Mouse (Mus musculus) liver, embryonic 18 days (tissue): ENCODE data around the gene Rem1. TPM values are rescaled to one million over a fixed set of nuclear protein-coding genes. Genes with fewer than 3 reads are reported as not detected.

Source experiments
- polyA plus RNA-seq: library from polyadenylated mRNA; depleted of rRNA; stranded (reverse); fragments of >200 nt; gene quantifications from 2 replicates; pipeline ENCODE4 v1.2.3, GENCODE M21; 2012; rRNA removed

Rem1 gene
- 1.1 and 1.2 TPM in 2 replicates for polyA plus RNA-seq

DNA sequence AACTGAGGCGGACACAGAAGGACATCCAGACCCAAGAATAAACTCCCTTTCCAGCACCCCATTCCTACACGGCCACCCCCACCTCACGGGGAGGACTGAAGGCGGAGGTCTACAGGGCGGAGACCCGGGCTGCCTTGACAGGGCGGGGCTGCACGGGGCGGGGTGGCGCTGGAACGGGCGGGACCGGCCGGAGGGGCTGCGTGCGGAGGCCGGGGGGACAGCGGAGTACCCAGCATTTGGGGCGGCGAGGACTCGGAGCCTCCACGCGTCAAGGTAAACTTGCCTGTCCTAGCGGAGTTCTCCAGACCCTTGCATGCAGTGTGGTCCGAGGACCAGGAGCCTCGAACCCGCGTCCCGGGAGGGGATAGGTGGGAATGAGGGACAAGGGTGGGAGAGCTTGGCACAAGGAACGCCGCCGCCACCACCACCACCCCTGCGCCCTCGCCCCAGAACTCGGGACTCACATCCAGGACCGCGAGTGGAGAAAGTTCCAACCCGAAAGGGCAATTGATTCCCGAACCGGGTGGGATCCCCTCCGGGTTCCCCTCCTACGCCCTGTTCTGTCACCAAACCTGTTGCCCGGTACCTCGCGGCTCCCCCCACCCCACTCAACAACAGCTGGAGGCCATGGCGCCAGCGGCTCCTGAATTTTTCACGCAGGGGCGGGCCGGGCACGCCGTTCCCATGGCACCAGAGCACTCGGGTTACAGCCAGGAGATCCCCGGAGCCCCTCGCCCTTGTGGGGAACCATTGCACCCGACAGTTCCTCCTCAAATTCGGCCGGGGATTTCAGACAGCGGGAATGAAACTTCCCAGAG is at the start of gene Rem1:
TSS of gene Rem1 (plus strand) at position 178 of the 818 bp plus-strand sequence.

DNA sequence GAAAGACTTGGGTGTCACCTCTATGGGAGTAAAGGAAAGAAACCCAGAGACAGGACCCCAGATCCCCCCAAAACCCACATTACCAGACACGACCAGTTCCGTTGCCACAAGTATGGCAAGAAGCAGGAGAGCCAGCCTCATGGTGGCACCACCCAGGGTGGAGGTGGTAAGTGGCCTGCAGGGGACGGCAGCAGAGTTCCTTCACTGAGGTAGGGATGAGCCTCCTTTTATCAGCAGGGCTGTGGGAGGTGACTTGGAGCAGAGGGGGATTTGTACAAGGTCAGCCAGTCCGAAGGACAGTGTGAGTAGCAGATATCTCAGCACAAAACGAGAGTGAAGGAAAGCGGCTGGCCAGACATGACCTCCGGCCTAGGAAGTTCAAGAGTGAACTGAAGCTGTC is 46.6 kb upstream of the Rem1 start, which contains the start of gene Defb19:
TSS of gene Defb19 (minus strand) at position 206 of the 400 bp plus-strand sequence.

DNA sequence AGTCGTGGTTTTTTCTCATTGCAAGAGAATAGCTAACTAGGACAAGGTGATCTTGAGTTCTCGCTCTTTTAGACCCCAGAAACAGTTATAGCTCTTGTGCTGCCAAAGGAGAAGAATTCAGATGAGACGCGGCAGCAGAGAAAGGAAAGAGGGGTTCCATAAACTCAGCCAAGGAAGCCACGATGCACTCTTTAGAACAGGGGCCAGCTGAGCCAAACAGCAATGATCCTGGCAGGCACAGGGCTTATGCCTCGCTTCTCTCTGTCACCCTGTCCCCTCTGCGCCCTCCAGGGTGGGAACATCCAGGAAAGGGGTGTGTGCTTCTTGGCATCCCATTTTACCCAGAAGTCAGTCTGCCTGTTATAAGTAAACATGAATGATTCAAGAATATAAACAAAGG is 27.5 kb upstream of the Rem1 start, which contains the start of gene Defb45:
TSS of gene Defb45 (minus strand) at position 101 of the 400 bp plus-strand sequence.

DNA sequence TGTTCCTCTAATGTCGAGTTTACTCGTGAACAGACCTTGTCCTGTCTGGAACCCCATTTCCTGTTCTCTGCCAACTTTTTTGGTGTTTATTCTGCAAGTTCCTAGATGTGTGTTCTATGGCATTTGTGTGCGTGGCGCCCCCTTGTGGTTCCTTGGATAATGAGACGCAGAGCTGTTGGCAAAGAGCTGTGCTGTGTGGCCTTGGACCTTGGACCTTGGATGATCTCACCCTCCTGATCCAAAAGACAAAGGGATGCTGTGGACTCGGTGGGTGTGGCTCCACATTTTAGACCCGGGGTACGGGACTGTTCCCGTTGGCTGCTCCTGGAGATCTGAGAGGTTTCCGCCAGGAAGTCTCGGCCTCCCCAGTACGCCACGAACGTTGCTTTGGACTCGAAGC is 22.7 kb upstream of the Rem1 start, which contains the start of gene Defb36:
TSS of gene Defb36 (plus strand) at position 271 of the 400 bp plus-strand sequence.

DNA sequence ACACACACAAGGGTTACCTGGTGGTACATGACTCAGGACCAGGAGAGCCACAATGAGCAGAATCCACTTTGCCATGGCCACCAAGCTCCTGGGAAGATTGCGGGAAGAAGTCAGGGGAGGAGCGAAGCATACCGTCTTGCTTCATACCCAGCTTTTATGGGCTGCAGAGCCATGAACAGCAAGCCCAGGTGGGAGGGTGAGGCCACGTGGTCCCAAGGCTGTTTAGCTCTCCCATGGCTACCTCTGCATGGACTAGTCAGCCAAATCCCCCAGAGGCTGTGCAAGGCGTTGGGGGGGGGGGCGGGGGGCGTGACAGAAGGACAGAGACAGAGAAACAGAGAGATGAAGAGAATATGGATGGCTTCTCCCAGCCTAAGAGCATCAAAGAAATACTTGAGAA is 3.8 kb upstream of the Rem1 start, which contains the start of gene Defb25:
TSS of gene Defb25 (minus strand) at position 101 of the 400 bp plus-strand sequence.

DNA sequence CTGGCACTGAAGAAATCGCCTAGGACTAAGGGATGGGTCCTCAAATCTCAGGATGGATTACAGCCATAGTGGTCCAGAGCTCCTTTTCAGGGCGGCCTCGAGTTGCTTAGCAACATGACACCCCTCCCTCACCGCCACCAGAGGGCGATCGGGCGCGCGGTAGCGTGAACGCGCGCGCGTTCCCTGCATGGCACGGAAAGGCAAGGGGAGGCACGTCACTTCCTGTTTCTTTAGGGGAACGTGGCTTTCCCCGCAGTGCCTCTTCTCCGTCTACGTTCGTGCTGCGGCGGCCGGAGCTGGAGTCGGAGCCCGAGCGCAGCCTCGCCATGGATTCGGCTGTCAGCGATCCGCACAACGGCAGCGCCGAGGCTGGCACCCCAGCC is 42.5 kb downstream of the Rem1 start, which contains the start of gene H13:
TSS of gene H13 (plus strand) at position 206 of the 383 bp plus-strand sequence.

Other genes with a start within 250 kb of the Rem1 start
- gene Sox12, start 228.9 kb upstream of the Rem1 start, polyA plus RNA-seq: 3.6 and 4.4 TPM in 2 replicates
- 5.4 TPM in 2 replicates for gene Zcchc3, start 211.9 kb upstream of the Rem1 start, polyA plus RNA-seq
- 0.14 and 0.15 TPM in 2 replicates for gene 6820408C15Rik, start 211.4 kb upstream of the Rem1 start, polyA plus RNA-seq
- gene Defb23, start 162.3 kb upstream of the Rem1 start, polyA plus RNA-seq: not detected in 2 replicates
- gene Defb20, start 149.9 kb upstream of the Rem1 start, polyA plus RNA-seq: not detected in 2 replicates
- not detected in 2 replicates for gene Defb22, start 136.8 kb upstream of the Rem1 start, polyA plus RNA-seq
- gene Defb26, start 115.3 kb upstream of the Rem1 start, polyA plus RNA-seq: not detected in 2 replicates
- gene Defb28, start 108.7 kb upstream of the Rem1 start, polyA plus RNA-seq: not detected in 2 replicates
- not detected in 2 replicates for gene Defb29, start 86.9 kb upstream of the Rem1 start, polyA plus RNA-seq
- not detected in 2 replicates for gene Gm17416, start 57.6 kb upstream of the Rem1 start, polyA plus RNA-seq
- gene Defb21, start 54.2 kb upstream of the Rem1 start, polyA plus RNA-seq: not detected in 2 replicates
- not detected in 2 replicates for gene Defb19, start 46.6 kb upstream of the Rem1 start, polyA plus RNA-seq
- not detected in 2 replicates for gene Defb45, start 27.6 kb upstream of the Rem1 start, polyA plus RNA-seq
- not detected in 2 replicates for gene Defb36, start 22.6 kb upstream of the Rem1 start, polyA plus RNA-seq
- gene Defb25, start 3.9 kb upstream of the Rem1 start, polyA plus RNA-seq: not detected in 2 replicates
- gene H13, start 42.5 kb downstream of the Rem1 start, polyA plus RNA-seq: 50.0 and 56.9 TPM in 2 replicates
- 5.8 and 5.9 TPM in 2 replicates for gene Mcts2, start 60.1 kb downstream of the Rem1 start, polyA plus RNA-seq
- 51.1 and 55.1 TPM in 2 replicates for gene Id1, start 109.3 kb downstream of the Rem1 start, polyA plus RNA-seq
- gene Cox4i2, start 127.2 kb downstream of the Rem1 start, polyA plus RNA-seq: 0.78 and 0.91 TPM in 2 replicates
- gene Bcl2l1, start 204.8 kb downstream of the Rem1 start, polyA plus RNA-seq: 54.2 and 57.5 TPM in 2 replicates
- gene Tpx2, start 221.0 kb downstream of the Rem1 start, polyA plus RNA-seq: 21.1 and 23.6 TPM in 2 replicates